ENCODE assay signal across 15 mouse cellular contexts in genomic region chr15:22152678-22153077, GRCm38 (mm10).
"Had no signal": no experiment of that assay in that cellular context is flagged by ENCODE, and none has a peak within 500 bp of the region (broad histone marks: within the 10 kb centered on the region; RNA-seq: fewer than 3 reads in every experiment).

No protein-coding gene starts in this region.

- H3K27me3 ChIP-seq: intestine, embryonic 15.5 days; kidney, embryonic 15.5 days; liver, embryonic 15.5 days had no signal

- H3K4me1 ChIP-seq: intestine, embryonic 15.5 days; kidney, embryonic 15.5 days; limb, embryonic 10.5 days; liver, embryonic 15.5 days had no signal

- ATAC-seq: intestine, embryonic 15.5 days; lung, postnatal 0 days had no signal

- DNase-seq: kidney, adult 2 months; kidney, postnatal 14 days; lung, adult 2 months; lung, postnatal 4 days; right cerebral cortex, adult 18-20 months; right cerebral cortex, postnatal 25 days had no signal

- H3K9ac ChIP-seq: intestine, embryonic 15.5 days; kidney, embryonic 15.5 days; liver, embryonic 15.5 days had no signal

- H3K9me3 ChIP-seq: intestine, embryonic 15.5 days; kidney, embryonic 15.5 days; limb, embryonic 10.5 days; liver, embryonic 15.5 days had no signal

- H3K4me2 ChIP-seq: intestine, embryonic 15.5 days; kidney, embryonic 15.5 days; liver, embryonic 11.5 days; liver, embryonic 15.5 days had no signal

- H3K36me3 ChIP-seq: intestine, embryonic 15.5 days; kidney, embryonic 15.5 days; limb, embryonic 10.5 days; liver, embryonic 15.5 days had no signal

- H3K27ac ChIP-seq: intestine, embryonic 15.5 days; kidney, embryonic 15.5 days; left cerebral cortex, adult 2 months; limb, embryonic 10.5 days; liver, embryonic 15.5 days; stomach, postnatal 0 days had no signal

- H3K4me3 ChIP-seq: intestine, embryonic 15.5 days; kidney, embryonic 15.5 days; left cerebral cortex, adult 2 months; limb, embryonic 10.5 days; liver, embryonic 15.5 days; myocyte had no signal
